Mouse (Mus musculus): Measurements from ENCODE around the gene Adamts9.

- TF ChIP-seq CTCF (IDR thresholded peaks at IDR 0.05; ENCODE audit: control insufficient read depth, insufficient read depth, low read length), result no peak
- TF ChIP-seq POLR2A (IDR thresholded peaks at IDR 0.05; ENCODE audit: borderline replicate concordance, control insufficient read depth, low read depth, low read length), result no peak
Observed at GRCm38 (mm10) chr6:92786701-92787375, 156.5 kb downstream of the Adamts9 start.
